Mouse (Mus musculus) small intestine, adult 2 months (tissue): ENCODE measurements around the gene Scube3.

Source experiments
- CTCF ChIP-seq: fragments of 200-500 bp; IDR thresholded peaks from 2 replicates; pipeline ENCODE4 v1.5.1; 2012; ENCODE audit warnings: low read depth, mild to moderate bottlenecking, control low read depth, inconsistent platforms, low read length, moderate library complexity, mixed read lengths; ENCODE audit not compliant: insufficient replicate concordance, insufficient read length; ENCODE audit errors: extremely low read depth
- POLR2A ChIP-seq: fragments of 200-500 bp; IDR thresholded peaks from 2 replicates; pipeline ENCODE4 v1.6.1; 2012; ENCODE audit warnings: low read depth, mild to moderate bottlenecking, control low read depth, inconsistent platforms, low read length, moderate library complexity

- TF ChIP-seq CTCF (no peak), POLR2A (no peak)
Observed at GRCm38 (mm10) chr17:28217721-28218649, 76.0 kb downstream of the Scube3 start.
